Mouse (Mus musculus): ENCODE measurements around the gene Stradb. TPM values are rescaled to one million over a fixed set of nuclear protein-coding genes. Genes with fewer than 3 reads are reported as not detected.
"Not testable (repeated sequence)": the region's sequence is repeated elsewhere in the genome, so short reads cannot be mapped to it uniquely, and the experiment has no call there.

Stradb gene
- total RNA-seq, 2 experiments from 2014 or later, result 130 to 145 TPM

DNA sequence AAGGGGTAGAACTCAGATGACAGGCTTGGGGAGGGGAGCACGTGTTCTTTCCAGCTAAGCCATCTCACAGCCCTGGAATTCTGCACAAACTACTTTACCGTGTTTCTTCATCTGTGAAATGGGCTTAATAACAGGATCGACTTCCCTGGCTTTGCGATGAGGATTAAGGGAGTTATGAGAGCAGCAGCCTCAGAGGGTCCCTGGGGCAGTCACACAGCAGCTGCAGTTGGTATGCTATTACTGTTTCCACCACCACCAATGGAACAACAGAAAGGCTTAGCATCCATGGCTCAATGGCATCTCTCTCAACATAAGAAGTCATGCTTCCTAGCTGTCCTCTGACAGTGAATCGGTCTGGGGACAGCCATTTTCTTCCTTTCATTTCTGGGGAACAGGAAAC is 20.8 kb upstream of the Stradb start:
- Histone ChIP-seq H3K27ac (peak overlapping the region; percentile 71), H3K4me3 (no peak overlapping the region)
- intact Hi-C loops (cut with DNase I), result no loop called here
- no peak for TF ChIP-seq CTCF (IDR thresholded peaks at IDR 0.05)
- no peak for DNase-seq

DNA sequence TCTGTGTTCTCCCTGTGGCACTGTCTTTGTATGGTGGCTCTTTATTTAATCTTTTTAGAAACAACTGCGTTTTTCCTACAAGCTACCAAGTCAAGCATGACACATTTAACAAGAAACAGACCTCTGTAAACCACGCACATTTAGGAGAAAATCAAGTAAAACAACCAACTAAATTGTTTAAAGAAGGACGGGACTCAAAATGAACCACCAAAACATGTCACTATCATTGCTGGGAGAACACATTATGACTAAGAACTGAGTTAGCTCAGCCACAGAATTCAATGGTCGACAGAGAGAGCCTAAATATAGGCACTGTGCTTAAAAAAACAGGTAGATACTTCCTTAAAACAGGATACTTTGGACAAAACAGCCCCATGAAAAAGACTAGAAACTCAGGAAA is 20.3 kb upstream of the Stradb start:
- Histone ChIP-seq H3K27ac (peak overlapping the region; percentile 71; the same call in 1 of the 2 replicates), H3K4me3 (no peak overlapping the region)
- TF ChIP-seq CTCF (IDR thresholded peaks at IDR 0.05), result no peak
- intact Hi-C loops (cut with DNase I), result no loop called here
- no peak for DNase-seq

- Histone ChIP-seq H3K27ac (peak overlapping the region; percentile 71), H3K4me3 (no peak overlapping the region)
- intact Hi-C loops (cut with DNase I), result no loop called here
- TF ChIP-seq CTCF (IDR thresholded peaks at IDR 0.05), result no peak
- no peak for DNase-seq
Measured at GRCm38 (mm10) chr1:58953686-58954434, 19.5 kb upstream of the Stradb start.

DNA sequence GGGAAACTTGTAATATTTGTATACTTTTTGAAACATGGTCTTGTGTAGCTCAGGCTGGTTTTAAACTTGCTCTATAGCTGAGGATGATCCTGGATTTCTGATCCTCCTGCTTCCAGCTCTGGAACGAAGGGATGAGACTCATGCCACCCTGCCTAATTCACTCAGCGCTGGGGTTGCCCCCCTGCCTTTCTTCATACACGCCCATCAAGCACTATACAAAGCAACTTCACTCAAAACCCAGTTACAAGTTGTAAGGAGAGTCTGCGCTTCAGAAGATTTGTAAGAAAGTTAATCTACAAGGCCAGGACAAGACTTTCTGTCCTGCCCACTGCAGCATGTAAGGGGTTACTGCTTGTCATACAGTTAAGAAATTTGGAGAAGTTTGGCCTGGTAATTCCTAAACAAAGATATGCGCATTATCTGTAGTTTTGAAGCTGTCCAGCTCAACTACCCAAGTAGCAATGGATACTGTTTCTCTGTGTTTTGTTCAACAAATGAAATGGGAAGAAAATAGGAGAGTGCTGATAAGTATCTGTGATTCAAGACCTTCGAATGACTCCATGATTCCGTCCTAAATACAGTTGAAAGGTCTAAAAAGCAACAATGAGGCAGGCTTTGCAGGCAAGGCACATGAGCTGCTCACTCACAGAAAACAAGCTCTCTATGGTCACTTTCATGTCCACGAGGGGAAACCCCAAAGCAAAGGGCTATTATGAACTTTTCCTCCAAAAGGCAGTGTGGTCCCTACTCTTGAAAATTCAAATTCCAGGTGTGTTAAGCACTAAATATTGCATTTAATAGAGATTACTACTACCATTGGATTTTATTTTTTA is 18.5 kb upstream of the Stradb start:
- Histone ChIP-seq H3K27ac (peak overlapping the region; percentile 21), H3K4me3 (no peak overlapping the region)
- DNase-seq, result no peak
- intact Hi-C loops (cut with DNase I), result no loop called here
- TF ChIP-seq CTCF (IDR thresholded peaks at IDR 0.05), result no peak

- intact Hi-C loops (cut with DNase I), result no loop called here
- no peak overlapping the region for H3K4me3 ChIP-seq
- TF ChIP-seq CTCF (IDR thresholded peaks at IDR 0.05), result no peak
- peak overlapping the region; percentile 82; the same call in 1 of the 2 replicates for H3K27ac ChIP-seq
- no peak for DNase-seq
Measured at GRCm38 (mm10) chr1:58955716-58956115, 17.6 kb upstream of the Stradb start.

DNA sequence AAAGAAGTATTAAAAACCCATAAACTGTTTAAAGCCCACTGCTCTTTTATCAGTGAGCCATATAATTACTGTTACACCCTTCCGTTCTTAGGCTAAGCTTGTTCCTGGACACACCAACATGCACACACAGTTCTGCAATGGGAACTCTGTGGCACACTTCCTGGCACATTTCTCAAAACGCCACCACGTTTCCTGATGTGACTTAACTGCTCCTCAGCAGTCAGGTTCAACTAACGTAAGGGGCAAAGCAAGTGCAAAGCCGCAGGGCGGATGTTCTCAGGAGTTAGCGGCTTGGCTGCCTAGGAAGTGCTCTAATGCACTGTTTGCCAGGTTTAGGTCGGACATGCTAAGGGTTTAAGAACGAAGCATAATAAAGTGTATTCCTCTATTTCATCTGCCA is 17.1 kb upstream of the Stradb start:
- no peak for DNase-seq
- Histone ChIP-seq H3K27ac (peak overlapping the region; percentile 82), H3K4me3 (no peak overlapping the region)
- intact Hi-C loops (cut with DNase I), result no loop called here
- TF ChIP-seq CTCF (IDR thresholded peaks at IDR 0.05), result no peak

GRCm38 (mm10) chr1:58957931-58958330 is 15.4 kb upstream of the Stradb start:
- Histone ChIP-seq H3K27ac (peak overlapping the region; percentile 82), H3K4me3 (no peak overlapping the region; the same call in 1 of the 2 replicates)
- intact Hi-C loops (cut with DNase I), result loop anchor here (1.0 kb wide), 1 partner anchor 15 kb away; the partner anchor contains the start of genes Stradb and Trak2
- no peak for TF ChIP-seq CTCF (IDR thresholded peaks at IDR 0.05)
- peak; percentile 50 for DNase-seq

DNA sequence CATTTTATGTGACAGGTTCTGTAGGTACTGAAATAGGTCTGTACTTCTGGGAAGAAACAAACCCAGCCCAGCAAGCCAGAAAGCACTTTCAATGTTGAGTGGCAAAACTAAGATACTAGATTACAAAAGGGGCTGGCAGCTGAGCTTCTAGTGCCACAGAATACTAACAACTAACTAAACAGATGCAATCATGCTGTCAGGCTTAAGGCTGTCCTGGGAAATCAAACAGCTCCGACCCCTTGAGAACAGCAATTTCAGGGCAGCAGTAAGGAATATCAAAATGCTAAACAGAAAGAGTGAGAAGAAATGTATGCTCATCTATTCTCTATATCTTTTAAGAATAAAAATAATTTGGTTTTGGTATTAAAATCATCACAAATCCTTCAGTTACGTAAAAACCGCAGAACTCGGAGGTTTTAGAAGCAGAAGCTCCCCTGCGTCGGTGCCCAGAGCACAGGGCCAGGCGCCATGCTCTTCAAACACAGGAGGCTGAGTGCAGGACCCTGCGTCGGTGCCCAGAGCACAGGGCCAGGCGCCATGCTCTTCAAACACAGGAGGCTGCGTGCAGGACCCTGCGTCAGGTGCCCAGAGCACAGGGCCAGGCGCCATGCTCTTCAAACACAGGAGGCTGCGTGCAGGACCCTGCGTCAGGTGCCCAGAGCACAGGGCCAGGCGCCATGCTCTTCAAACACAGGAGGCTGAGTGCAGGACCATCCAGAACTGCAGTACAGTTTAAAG is 14.4 kb upstream of the Stradb start:
- peak overlapping the region; percentile 82 for H3K27ac ChIP-seq
- DNase-seq, H3K4me3 ChIP-seq: not testable (repeated sequence)
- intact Hi-C loops (cut with DNase I), result loop anchor here (1.0 kb wide), 1 partner anchor 14 kb away; the partner anchor contains the start of genes Stradb and Trak2

DNA sequence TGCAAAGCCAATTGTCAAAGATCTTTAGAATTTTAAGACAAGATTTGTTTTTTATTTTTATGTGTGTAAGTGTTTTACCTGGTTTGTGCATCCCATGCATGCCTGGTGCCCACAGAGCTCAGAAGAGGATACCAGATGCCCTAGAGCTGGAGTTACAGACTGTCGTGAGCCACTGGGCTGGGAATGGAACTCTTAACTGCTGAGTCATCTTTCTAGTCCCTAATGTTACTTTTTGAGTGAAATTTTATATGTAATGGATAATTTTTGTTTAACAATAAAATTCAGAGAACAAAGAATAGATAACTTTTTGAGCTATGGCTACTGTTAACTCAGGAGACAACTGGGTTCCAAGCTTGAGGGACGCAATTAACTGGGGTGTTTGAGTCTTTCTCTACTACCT is 13.6 kb upstream of the Stradb start:
- DNase-seq, result no peak
- TF ChIP-seq CTCF (IDR thresholded peaks at IDR 0.05), result no peak
- Histone ChIP-seq H3K27ac (no peak overlapping the region), H3K4me3 (no peak overlapping the region)
- intact Hi-C loops (cut with DNase I), result no loop called here

GRCm38 (mm10) chr1:58961152-58961893 is 12.0 kb upstream of the Stradb start:
- peak overlapping the region; percentile 4; the same call in 1 of the 2 replicates for H3K4me3 ChIP-seq
- no peak for DNase-seq
- TF ChIP-seq CTCF (IDR thresholded peaks at IDR 0.05), result no peak
- peak overlapping the region; percentile 77 for H3K27ac ChIP-seq
- intact Hi-C loops (cut with DNase I), result no loop called here

DNA sequence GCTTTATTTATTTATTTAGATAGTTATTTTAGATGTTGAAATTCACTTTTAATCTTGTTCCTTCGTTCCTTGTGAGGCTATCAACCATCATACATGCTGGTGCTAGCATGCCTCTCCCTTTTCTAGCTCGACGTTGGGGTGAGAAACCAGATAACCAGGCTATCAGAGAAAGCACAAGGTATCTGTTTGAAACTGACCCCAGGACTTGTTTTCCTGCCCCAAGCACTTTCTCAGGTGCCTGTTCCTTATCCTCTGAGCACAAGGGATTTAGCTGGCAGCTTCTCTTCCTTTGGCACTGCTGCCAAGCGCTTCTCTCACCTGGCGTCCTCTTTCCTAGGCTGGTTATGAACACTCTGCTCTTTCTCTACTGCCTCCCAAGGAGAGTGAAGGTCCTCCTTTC is 10.9 kb upstream of the Stradb start:
- no peak overlapping the region for H3K4me3 ChIP-seq
- TF ChIP-seq CTCF (IDR thresholded peaks at IDR 0.05), result no peak
- peak overlapping the region; percentile 77; the same call in 1 of the 2 replicates for H3K27ac ChIP-seq
- intact Hi-C loops (cut with DNase I), result no loop called here
- DNase-seq, result no peak

GRCm38 (mm10) chr1:58962865-58963264 is 10.5 kb upstream of the Stradb start:
- TF ChIP-seq CTCF (IDR thresholded peaks at IDR 0.05), result no peak
- Histone ChIP-seq H3K4me3 (no peak overlapping the region), H3K27ac (peak overlapping the region; percentile 77; the same call in 1 of the 2 replicates)
- intact Hi-C loops (cut with DNase I), result no loop called here
- DNase-seq, result no peak

Measured in gastrocnemius, adult 2 months (tissue).